Mouse (Mus musculus): ENCODE measurements around the gene Pcyt1b. TPM values are rescaled to one million over a fixed set of nuclear protein-coding genes. Genes with fewer than 3 reads are reported as not detected.

Pcyt1b gene
- total and polyA plus RNA-seq, 2 experiments from 2014 or later = 14.8 to 15.3 TPM

GRCm38 (mm10) chrX:93650738-93651137, 3.9 kb upstream of the Pcyt1b start:
- Histone ChIP-seq H3K36me3 (ENCODE audit: insufficient read depth, low read length) (no peaks in the 10 kb centered on the region), H3K4me2 (ENCODE audit: low read depth, low read length) (no peak overlapping the region), H3K4me3 (ENCODE audit: low read length) (no peak overlapping the region), H3K9me3 (ENCODE audit: low read length) (no peaks in the 10 kb centered on the region), H3K27me3 (ENCODE audit: insufficient read depth, low read length) (no peaks in the 10 kb centered on the region), H3K27ac (no peak overlapping the region), H3K9ac (replicated peaks; ENCODE audit: low read length) (no peak overlapping the region), H3K4me1 (ENCODE audit: insufficient read depth, low read length) (no peaks in the 10 kb centered on the region)
- DNase-seq (ENCODE audit: low spot score) (no peak), ATAC-seq (no peak)
- WGBS = 84% methylated on average over 2 of the region's 2 CpGs
- no peak for TF ChIP-seq CTCF (IDR thresholded peaks at IDR 0.05; ENCODE audit: low read depth)

GRCm38 (mm10) chrX:93655153-93655552, 490 bp downstream of the Pcyt1b start:
- no peak for DNase-seq (ENCODE audit: low spot score)
- WGBS = 79% methylated on average over 5 of the region's 5 CpGs
- Histone ChIP-seq H3K27me3 (ENCODE audit: insufficient read depth, low read length) (no peaks in the 10 kb centered on the region), H3K36me3 (ENCODE audit: insufficient read depth, low read length) (no peaks in the 10 kb centered on the region), H3K4me1 (ENCODE audit: insufficient read depth, low read length) (no peaks in the 10 kb centered on the region), H3K27ac (no peak overlapping the region), H3K4me2 (ENCODE audit: low read depth, low read length) (no peak overlapping the region), H3K9me3 (ENCODE audit: low read length) (no peaks in the 10 kb centered on the region), H3K4me3 (ENCODE audit: low read length) (no peak overlapping the region), H3K9ac (replicated peaks; ENCODE audit: low read length) (no peak overlapping the region)
- TF ChIP-seq CTCF (IDR thresholded peaks at IDR 0.05; ENCODE audit: low read depth) = no peak
- ATAC-seq = no peak

GRCm38 (mm10) chrX:93663919-93664586, 9.4 kb downstream of the Pcyt1b start:
- Histone ChIP-seq H3K4me2 (ENCODE audit: low read depth, low read length) (no peak overlapping the region), H3K9ac (replicated peaks; ENCODE audit: low read length) (no peak overlapping the region), H3K27me3 (ENCODE audit: insufficient read depth, low read length) (no peaks in the 10 kb centered on the region), H3K4me3 (ENCODE audit: low read length) (no peak overlapping the region), H3K36me3 (ENCODE audit: insufficient read depth, low read length) (no peaks in the 10 kb centered on the region), H3K27ac (no peak overlapping the region), H3K4me1 (ENCODE audit: insufficient read depth, low read length) (no peaks in the 10 kb centered on the region), H3K9me3 (ENCODE audit: low read length) (no peaks in the 10 kb centered on the region)
- TF ChIP-seq CTCF (IDR thresholded peaks at IDR 0.05; ENCODE audit: low read depth) = no peak
- 86% methylated on average over 5 of the region's 5 CpGs for WGBS
- ATAC-seq (no peak), DNase-seq (ENCODE audit: low spot score) (no peak)

- Histone ChIP-seq H3K4me1 (ENCODE audit: insufficient read depth, low read length) (no peaks in the 10 kb centered on the region), H3K27ac (no peak overlapping the region), H3K9ac (replicated peaks; ENCODE audit: low read length) (no peak overlapping the region), H3K4me3 (ENCODE audit: low read length) (no peak overlapping the region), H3K36me3 (ENCODE audit: insufficient read depth, low read length) (no peaks in the 10 kb centered on the region), H3K4me2 (ENCODE audit: low read depth, low read length) (no peak overlapping the region), H3K27me3 (ENCODE audit: insufficient read depth, low read length) (no peaks in the 10 kb centered on the region), H3K9me3 (ENCODE audit: low read length) (no peaks in the 10 kb centered on the region)
- DNase-seq (ENCODE audit: low spot score) = no peak
- WGBS = 76% methylated on average over 4 of the region's 4 CpGs
- no peak for TF ChIP-seq CTCF (IDR thresholded peaks at IDR 0.05; ENCODE audit: low read depth)
- no peak for ATAC-seq
These were observed 10.1 kb downstream of the Pcyt1b start for GRCm38 (mm10) chrX:93664787-93665186.

- 43% methylated on average over 3 of the region's 3 CpGs for WGBS
- Histone ChIP-seq H3K27ac (peak overlapping the region; percentile 83; the same call in 1 of the 2 replicates), H3K9ac (replicated peaks; ENCODE audit: low read length) (no peak overlapping the region), H3K4me1 (ENCODE audit: insufficient read depth, low read length) (no peaks in the 10 kb centered on the region), H3K9me3 (ENCODE audit: low read length) (no peaks in the 10 kb centered on the region), H3K36me3 (ENCODE audit: insufficient read depth, low read length) (no peaks in the 10 kb centered on the region), H3K27me3 (ENCODE audit: insufficient read depth, low read length) (no peaks in the 10 kb centered on the region), H3K4me2 (ENCODE audit: low read depth, low read length) (peak overlapping the region; percentile 62), H3K4me3 (ENCODE audit: low read length) (peak overlapping the region; percentile 38)
- DNase-seq (ENCODE audit: low spot score) (no peak), ATAC-seq (peak; percentile 33; the same call in 1 of the 2 replicates)
- TF ChIP-seq CTCF (IDR thresholded peaks at IDR 0.05; ENCODE audit: low read depth) = no peak
These were observed 19.8 kb downstream of the Pcyt1b start for GRCm38 (mm10) chrX:93674432-93674831.

GRCm38 (mm10) chrX:93674836-93675795, 20.5 kb downstream of the Pcyt1b start:
- Histone ChIP-seq H3K36me3 (ENCODE audit: insufficient read depth, low read length) (no peaks in the 10 kb centered on the region), H3K4me3 (ENCODE audit: low read length) (peak overlapping the region; percentile 38), H3K27me3 (ENCODE audit: insufficient read depth, low read length) (no peaks in the 10 kb centered on the region), H3K9ac (replicated peaks; ENCODE audit: low read length) (peak overlapping the region; percentile 49), H3K27ac (peak overlapping the region; percentile 83), H3K9me3 (ENCODE audit: low read length) (no peaks in the 10 kb centered on the region), H3K4me1 (ENCODE audit: insufficient read depth, low read length) (no peaks in the 10 kb centered on the region), H3K4me2 (ENCODE audit: low read depth, low read length) (peak overlapping the region; percentile 62)
- no peak for TF ChIP-seq CTCF (IDR thresholded peaks at IDR 0.05; ENCODE audit: low read depth)
- ATAC-seq (peak; percentile 99), DNase-seq (ENCODE audit: low spot score) (peak; percentile 77)
- 28% methylated on average over 19 of the region's 19 CpGs for WGBS
